Mouse (Mus musculus) heart, embryonic 14.5 days (tissue): Measurements from ENCODE around the gene Tmem175. TPM values are rescaled to one million over a fixed set of nuclear protein-coding genes. Genes with fewer than 3 reads are reported as not detected.

Source experiments
- ATAC-seq: fragments of 200-750 bp; cut with Nextera tagmentation; 2 replicates; pipeline ENCODE4 v1.8.0; 2017; ENCODE audit warnings: low read depth, moderate TSS enrichment; ENCODE audit not compliant: insufficient number of reproducible peaks, insufficient read depth, low FRiP score
- H3K27ac ChIP-seq, 2 experiments: fragments of 200-500 bp in 1 of 2; fragments of 300-500 bp in 1 of 2; sonication (generic) in 1 of 2; replicated peaks in 1 of 2; 2 replicates each; pipeline ENCODE4 v1.5.1; 2012 to 2014; ENCODE audit warnings: low read depth in 2 of 2, low read length in 2 of 2, control low read depth in 1 of 2, mild to moderate bottlenecking in 1 of 2, mixed read lengths in 1 of 2; ENCODE audit not compliant: control insufficient read depth in 1 of 2, insufficient read depth in 1 of 2
- H3K27me3 ChIP-seq: fragments of 300-500 bp; sonication (generic); 2 replicates; pipeline ENCODE4 v1.6.1; 2014; ENCODE audit warnings: mild to moderate bottlenecking, low read length, control low read depth; ENCODE audit not compliant: control insufficient read depth, insufficient read depth
- H3K36me3 ChIP-seq: fragments of 300-500 bp; sonication (generic); 2 replicates; pipeline ENCODE4 v1.6.1; 2014; ENCODE audit warnings: mild to moderate bottlenecking, control low read depth, low read length, mixed read lengths; ENCODE audit not compliant: control insufficient read depth, insufficient read depth
- H3K4me1 ChIP-seq, 2 experiments: fragments of 200-500 bp in 1 of 2; fragments of 300-500 bp in 1 of 2; sonication (generic) in 1 of 2; 2 replicates each; pipeline ENCODE4 v1.6.1; 2012 to 2014; ENCODE audit warnings: low read length in 2 of 2, control low read depth in 1 of 2, mixed read lengths in 1 of 2; ENCODE audit not compliant: control insufficient read depth in 2 of 2, insufficient read depth in 2 of 2
- H3K4me2 ChIP-seq: fragments of 300-500 bp; sonication (generic); 2 replicates; pipeline ENCODE4 v1.6.1; 2014; ENCODE audit warnings: mild to moderate bottlenecking, low read length
- H3K4me3 ChIP-seq, 2 experiments: fragments of 200-500 bp in 1 of 2; fragments of 300-500 bp in 1 of 2; sonication (generic) in 1 of 2; 2 replicates each; pipeline ENCODE4 v1.5.1; 2012 to 2014; ENCODE audit warnings: low read length in 2 of 2, mild to moderate bottlenecking in 2 of 2, control low read depth in 1 of 2, low read depth in 1 of 2, moderate library complexity in 1 of 2; ENCODE audit not compliant: control insufficient read depth in 1 of 2, insufficient read depth in 1 of 2
- H3K9ac ChIP-seq: fragments of 300-500 bp; sonication (generic); 2 replicates; pipeline ENCODE4 v1.6.1; 2014; ENCODE audit warnings: mild to moderate bottlenecking, low read length
- H3K9me3 ChIP-seq: fragments of 300-500 bp; sonication (generic); 2 replicates; pipeline ENCODE4 v1.6.1; 2016; ENCODE audit warnings: low read length, control low read depth; ENCODE audit not compliant: control insufficient read depth
- WGBS: fragments of 180-500 bp; shearing (Covaris S2); extraction: QIAGEN DNeasy Blood & Tissue Kit; methylation state at CpG from one replicate; pipeline ENCODE4 v1.1.7; 2014; 5-methylcytosine and 5-hydroxymethylcytosine counted together
- polyA plus RNA-seq: library from polyadenylated mRNA; unstranded; fragments of >200 nt; fragmentation: Nextera tagmentation; extraction: Ambion mirVana; gene quantifications from 2 replicates; pipeline ENCODE4 v1.2.1, GENCODE M21; 2014

Gene Tmem175
- polyA plus RNA-seq, 1 experiment from 2014 or later: 22.2 TPM

- peaks cover 2 to 21% of the 10 kb centered on the region in 2 experiments; a peak in 2 of 4 replicates for H3K4me1 ChIP-seq
- peaks cover 17% of the 10 kb centered on the region for H3K36me3 ChIP-seq
- 89% methylated on average over 12 of the region's 12 CpGs for WGBS
- H3K27ac ChIP-seq: no peak overlapping the region
- H3K4me3 ChIP-seq: no peak overlapping the region
- no peak for ATAC-seq
- no peaks in the 10 kb centered on the region for H3K27me3 ChIP-seq
- no peak overlapping the region for H3K9ac ChIP-seq
- H3K9me3 ChIP-seq: no peaks in the 10 kb centered on the region
- H3K4me2 ChIP-seq: no peak overlapping the region
Measured at GRCm38 (mm10) chr5:108671757-108672156, 42.2 kb downstream of the Tmem175 start.

GRCm38 (mm10) chr5:108674624-108675023 lies 45.1 kb downstream of the Tmem175 start:
- H3K36me3 ChIP-seq: peaks cover 17% of the 10 kb centered on the region
- no peak overlapping the region for H3K4me3 ChIP-seq
- ATAC-seq: no peak
- H3K9ac ChIP-seq: no peak overlapping the region
- no peak overlapping the region for H3K4me2 ChIP-seq
- no peaks in the 10 kb centered on the region for H3K9me3 ChIP-seq
- peaks cover 9 to 27% of the 10 kb centered on the region in 2 experiments; a peak in 3 of 4 replicates for H3K4me1 ChIP-seq
- 76% methylated on average over 2 of the region's 2 CpGs for whole genome bisulfite sequencing
- H3K27ac ChIP-seq: no peak overlapping the region
- H3K27me3 ChIP-seq: no peaks in the 10 kb centered on the region

- 83% methylated on average over 9 of the region's 9 CpGs for WGBS
- no peaks in the 10 kb centered on the region for H3K9me3 ChIP-seq
- H3K9ac ChIP-seq: no peak within 1 kb of the TSS
Measured at GRCm38 (mm10) chr5:108675251-108675816, 45.8 kb downstream of the Tmem175 start, which contains the start of gene Slc26a1. Gene Slc26a1, minus strand, starts transcription at chr5:108675569.

GRCm38 (mm10) chr5:108676772-108677498 lies 47.4 kb downstream of the Tmem175 start:
- Histone ChIP-seq H3K4me2 (peak overlapping the region; percentile 79), H3K27ac (peak overlapping the region; percentile 20 to 62; a peak in 3 of 4 replicates), H3K36me3 (peaks cover 9% of the 10 kb centered on the region), H3K27me3 (no peaks in the 10 kb centered on the region), H3K4me3 (peak overlapping the region; percentile 41 to 46), H3K4me1 (peaks cover 7 to 17% of the 10 kb centered on the region in 2 experiments; a peak in 3 of 4 replicates), H3K9ac (peak overlapping the region; percentile 66), H3K9me3 (no peaks in the 10 kb centered on the region)
- WGBS: 17% methylated on average over 5 of the region's 5 CpGs
- peak; percentile 60; the same call in 1 of the 2 replicates for ATAC-seq

More at GRCm38 (mm10) chr5:108675251-108675816, 45.8 kb downstream of the Tmem175 start, which contains the start of gene Slc26a1:
- Histone ChIP-seq H3K27ac (no peak within 1 kb of the TSS), H3K4me2 (no peak within 1 kb of the TSS), H3K36me3 (peaks cover 17% of the 10 kb centered on the region), H3K27me3 (no peaks in the 10 kb centered on the region), H3K4me3 (no peak within 1 kb of the TSS), H3K4me1 (peaks cover 7 to 20% of the 10 kb centered on the region in 2 experiments; a peak in 3 of 4 replicates)
- no peak for ATAC-seq

- H3K4me1 ChIP-seq: peaks cover 7 to 17% of the 10 kb centered on the region in 2 experiments; a peak in 3 of 4 replicates
- H3K9ac ChIP-seq: peak overlapping the region; percentile 66
- peak; percentile 56 for ATAC-seq
- peak overlapping the region; percentile 79 for H3K4me2 ChIP-seq
- H3K27me3 ChIP-seq: no peaks in the 10 kb centered on the region
- H3K9me3 ChIP-seq: no peaks in the 10 kb centered on the region
- peaks cover under 1% of the 10 kb centered on the region for H3K36me3 ChIP-seq
- peak overlapping the region; percentile 41 to 46 for H3K4me3 ChIP-seq
- WGBS: 2% methylated on average over 25 of the region's 25 CpGs
- peak overlapping the region; percentile 20 to 62 for H3K27ac ChIP-seq
Measured at GRCm38 (mm10) chr5:108677605-108678295, 48.2 kb downstream of the Tmem175 start.

GRCm38 (mm10) chr5:108678296-108678854 lies 48.8 kb downstream of the Tmem175 start:
- no peak overlapping the region for H3K27ac ChIP-seq
- no peak overlapping the region for H3K4me3 ChIP-seq
- 87% methylated on average over 6 of the region's 6 CpGs for WGBS

GRCm38 (mm10) chr5:108679909-108680308 lies 50.3 kb downstream of the Tmem175 start:
- WGBS: 48% methylated on average over 3 of the region's 3 CpGs
- H3K9me3 ChIP-seq: no peaks in the 10 kb centered on the region
- H3K27me3 ChIP-seq: no peaks in the 10 kb centered on the region
- no peak overlapping the region for H3K27ac ChIP-seq
- no peak overlapping the region for H3K4me3 ChIP-seq
- H3K4me1 ChIP-seq: peaks cover 7 to 17% of the 10 kb centered on the region in 2 experiments; a peak in 3 of 4 replicates
- H3K36me3 ChIP-seq: no peaks in the 10 kb centered on the region
- no peak overlapping the region for H3K4me2 ChIP-seq
- no peak for ATAC-seq
- no peak overlapping the region for H3K9ac ChIP-seq

More at GRCm38 (mm10) chr5:108678296-108678854, 48.8 kb downstream of the Tmem175 start:
- Histone ChIP-seq H3K27me3 (no peaks in the 10 kb centered on the region), H3K4me2 (no peak overlapping the region), H3K9me3 (no peaks in the 10 kb centered on the region), H3K9ac (no peak overlapping the region), H3K4me1 (peaks cover 7 to 17% of the 10 kb centered on the region in 2 experiments; a peak in 3 of 4 replicates), H3K36me3 (no peaks in the 10 kb centered on the region; the same call in 1 of the 2 replicates)
- ATAC-seq: no peak
